Comparison of ENCODE assay signal across 12 mouse cellular contexts in the genomic region with DNA sequence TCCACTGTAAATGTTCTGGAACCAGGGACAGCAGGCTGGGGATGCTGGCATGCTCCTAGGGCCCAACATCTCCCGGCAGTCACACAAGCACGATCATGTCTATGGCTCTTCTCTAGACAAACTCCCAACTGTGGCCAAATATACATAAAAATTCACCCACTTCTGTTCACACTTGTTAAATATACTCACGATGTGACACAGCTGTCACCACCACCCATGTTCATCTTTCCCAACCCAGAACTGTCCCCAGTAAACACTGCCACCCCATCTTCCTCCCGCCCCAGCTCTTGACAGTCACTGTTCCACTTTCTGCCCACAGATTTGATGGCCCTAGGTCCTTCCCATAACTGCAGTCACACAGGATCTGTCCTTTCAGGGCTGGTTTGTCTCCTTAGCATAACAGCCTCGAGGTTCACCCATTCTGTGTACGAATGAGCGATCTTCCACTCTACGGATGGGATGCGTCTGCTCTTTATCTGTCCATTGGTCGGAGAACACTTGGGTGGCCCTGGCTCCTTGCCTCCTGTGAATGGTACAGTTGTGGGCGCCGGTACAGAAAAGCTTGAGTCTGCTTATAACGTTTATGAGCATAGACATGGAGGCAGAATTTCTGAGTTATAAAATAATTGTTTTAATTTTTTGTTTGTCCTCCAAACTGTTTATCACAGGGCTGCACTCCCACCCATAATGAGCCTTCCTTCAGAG. TPM values are rescaled to one million over a fixed set of nuclear protein-coding genes. Genes with fewer than 3 reads are reported as not detected.
DNase-seq lines count a peak whose midpoint lies in the region; ATAC-seq and TF ChIP-seq lines count a peak whose summit lies in the region.
"Had no signal": no experiment of that assay in that cellular context is flagged by ENCODE, and none has a peak within 500 bp of the region (broad histone marks: within the 10 kb centered on the region; RNA-seq: fewer than 3 reads in every experiment).

No protein-coding gene starts in this region.

- no peak for DNase-seq in heart, postnatal 4 days
- no peak for DNase-seq in hindbrain, embryonic 11.5 days (ENCODE audit: low spot score)
- no peak for DNase-seq in layer of hippocampus, adult 2 months (ENCODE audit: low spot score in 2 of 2)
- DNase-seq in lung, adult 2 months: no peak
- DNase-seq in adrenal gland, postnatal 14 days: no peak
- DNase-seq: gastrocnemius, postnatal 14 days; heart, postnatal 14 days; thymus, adult 18-20 months had no signal

- TF ChIP-seq POLR2A in lung, adult 2 months (IDR thresholded peaks at IDR 0.05; ENCODE audit: borderline replicate concordance, extremely low read depth, low read depth, low read length): no peak

- TF ChIP-seq CTCF in layer of hippocampus, adult 2 months (conservative IDR thresholded peaks at IDR 0.05): no peak
- no peak for TF ChIP-seq CTCF in lung, adult 2 months (IDR thresholded peaks at IDR 0.05; ENCODE audit: insufficient read depth, low read length)

- no peak overlapping the region for H3K27ac ChIP-seq in heart, embryonic 14.5 days (replicated peaks in 1 of 2; ENCODE audit: control insufficient read depth in 1 of 2, insufficient read depth in 1 of 2, low read depth in 2 of 2, low read length in 2 of 2)
- H3K27ac ChIP-seq in embryonic facial prominence, embryonic 13.5 days: no peak overlapping the region
- peak overlapping the region; percentile 70 for H3K27ac ChIP-seq in hindbrain, embryonic 11.5 days (ENCODE audit: low read depth, low read length)
- peak overlapping the region; percentile 99 for H3K27ac ChIP-seq in midbrain, embryonic 12.5 days (replicated peaks)
- H3K27ac ChIP-seq in layer of hippocampus, adult 2 months: no peak overlapping the region
- H3K27ac ChIP-seq: kidney, postnatal 0 days had no signal

- peak overlapping the region; percentile 44; the same call in 1 of the 2 replicates for H3K4me2 ChIP-seq in heart, embryonic 14.5 days (ENCODE audit: low read length)
- peak overlapping the region; percentile 55 for H3K4me2 ChIP-seq in embryonic facial prominence, embryonic 13.5 days
- H3K4me2 ChIP-seq in hindbrain, embryonic 11.5 days (replicated peaks; ENCODE audit: low read depth, low read length): peak overlapping the region; percentile 44
- H3K4me2 ChIP-seq in midbrain, embryonic 12.5 days (replicated peaks): peak overlapping the region; percentile 66

- H3K9ac ChIP-seq in heart, embryonic 14.5 days (ENCODE audit: low read length): no peak overlapping the region
- no peak overlapping the region; the same call in 1 of the 2 replicates for H3K9ac ChIP-seq in embryonic facial prominence, embryonic 13.5 days
- peak overlapping the region; percentile 37; the same call in 1 of the 2 replicates for H3K9ac ChIP-seq in hindbrain, embryonic 11.5 days (ENCODE audit: low read depth, low read length)
- no peak overlapping the region; the same call in 1 of the 2 replicates for H3K9ac ChIP-seq in midbrain, embryonic 12.5 days (replicated peaks)

- H3K27me3 ChIP-seq in heart, embryonic 14.5 days (ENCODE audit: control insufficient read depth, insufficient read depth, low read length): peaks cover 94% of the 10 kb centered on the region
- peaks cover 97% of the 10 kb centered on the region for H3K27me3 ChIP-seq in embryonic facial prominence, embryonic 13.5 days
- peaks cover 17% of the 10 kb centered on the region for H3K27me3 ChIP-seq in hindbrain, embryonic 11.5 days (ENCODE audit: control insufficient read depth, insufficient read depth, low read length)
- peaks cover 67% of the 10 kb centered on the region for H3K27me3 ChIP-seq in midbrain, embryonic 12.5 days

- H3K9me3 ChIP-seq in heart, embryonic 14.5 days (ENCODE audit: control insufficient read depth, low read length): no peaks in the 10 kb centered on the region
- H3K9me3 ChIP-seq in embryonic facial prominence, embryonic 13.5 days: no peaks in the 10 kb centered on the region
- no peaks in the 10 kb centered on the region for H3K9me3 ChIP-seq in hindbrain, embryonic 11.5 days (ENCODE audit: control insufficient read depth, low read length)
- H3K9me3 ChIP-seq in midbrain, embryonic 12.5 days: no peaks in the 10 kb centered on the region

- no peak for ATAC-seq in heart, embryonic 14.5 days (ENCODE audit: insufficient number of reproducible peaks, insufficient read depth, low FRiP score, low read depth)
- ATAC-seq in embryonic facial prominence, embryonic 13.5 days (ENCODE audit: insufficient number of reproducible peaks, insufficient read depth, low FRiP score, low TSS enrichment, low read depth): no peak
- ATAC-seq in hindbrain, embryonic 11.5 days (ENCODE audit: low FRiP score): no peak
- ATAC-seq in midbrain, embryonic 12.5 days (ENCODE audit: low FRiP score, low read depth): no peak

- H3K4me3 ChIP-seq in heart, embryonic 14.5 days (ENCODE audit: control insufficient read depth in 1 of 2, insufficient read depth in 1 of 2, low read depth in 1 of 2, low read length in 2 of 2): no peak overlapping the region
- H3K4me3 ChIP-seq in embryonic facial prominence, embryonic 13.5 days: no peak overlapping the region
- H3K4me3 ChIP-seq in hindbrain, embryonic 11.5 days (ENCODE audit: low read depth, low read length): 0 out of 2 replicates have a peak overlapping the region, but pooled peaks have one; percentile 4
- no peak overlapping the region for H3K4me3 ChIP-seq in midbrain, embryonic 12.5 days
- no peak overlapping the region for H3K4me3 ChIP-seq in layer of hippocampus, adult 2 months
- no peak overlapping the region for H3K4me3 ChIP-seq in lung, adult 2 months (replicated peaks; ENCODE audit: extremely low read depth, low read depth, low read length)

- no peaks in the 10 kb centered on the region for H3K36me3 ChIP-seq in heart, embryonic 14.5 days (ENCODE audit: control insufficient read depth, insufficient read depth, low read length)
- no peaks in the 10 kb centered on the region for H3K36me3 ChIP-seq in embryonic facial prominence, embryonic 13.5 days
- H3K36me3 ChIP-seq in hindbrain, embryonic 11.5 days (ENCODE audit: control insufficient read depth, insufficient read depth, low read length): no peaks in the 10 kb centered on the region
- H3K36me3 ChIP-seq in midbrain, embryonic 12.5 days: peaks cover 9% of the 10 kb centered on the region; the same call in 1 of the 2 replicates

- 46% methylated on average over 13 of the region's 13 CpGs for WGBS in heart, embryonic 14.5 days
- WGBS in embryonic facial prominence, embryonic 13.5 days: 52% methylated on average over 13 of the region's 13 CpGs
- 33% methylated on average over 13 of the region's 13 CpGs for WGBS in hindbrain, embryonic 11.5 days
- WGBS in midbrain, embryonic 12.5 days: 24% methylated on average over 13 of the region's 13 CpGs
- WGBS in lung, adult 2 months: 54% methylated on average over 13 of the region's 13 CpGs

- peaks cover 8 to 24% of the 10 kb centered on the region in 2 experiments for H3K4me1 ChIP-seq in heart, embryonic 14.5 days (ENCODE audit: control insufficient read depth in 2 of 2, insufficient read depth in 2 of 2, low read length in 2 of 2)
- peaks cover 47% of the 10 kb centered on the region for H3K4me1 ChIP-seq in embryonic facial prominence, embryonic 13.5 days
- peaks cover 43% of the 10 kb centered on the region for H3K4me1 ChIP-seq in hindbrain, embryonic 11.5 days (replicated peaks; ENCODE audit: control insufficient read depth, insufficient read depth, low read length)
- peaks cover 79% of the 10 kb centered on the region for H3K4me1 ChIP-seq in midbrain, embryonic 12.5 days
- 0 out of 2 replicates have a peak, but pooled peaks cover 2% of the 10 kb centered on the region for H3K4me1 ChIP-seq in lung, adult 2 months (ENCODE audit: control insufficient read depth, insufficient read depth, low read length)

RNA-seq across cellular contexts. Expression of gene Hes5, which starts 3.3 kb away (rescaled TPM):
- polyA plus RNA-seq in heart, embryonic 14.5 days (2014; fragmentation: Nextera tagmentation; extraction: Ambion mirVana): 0.24 and 0.47 TPM in 2 replicates
- total RNA-seq in heart, postnatal 4 days (2021): not detected
- 4.2 and 6.0 TPM in 2 replicates for polyA plus RNA-seq in embryonic facial prominence, embryonic 13.5 days (2015; fragmentation: Nextera tagmentation; extraction: Ambion mirVana)
- 159 and 269 TPM in 2 replicates for polyA plus RNA-seq in hindbrain, embryonic 11.5 days (2014; fragmentation: Nextera tagmentation; extraction: Ambion mirVana)
- polyA plus RNA-seq in midbrain, embryonic 12.5 days (2016; fragmentation: Nextera tagmentation; extraction: Ambion mirVana): 800 and 870 TPM in 2 replicates
- total RNA-seq in layer of hippocampus, adult 2 months (2021): 10 to 100 TPM; 24.7 to 30.7 TPM
- 0.09 TPM in 1 of 2 replicates, not detected in the other for polyA plus RNA-seq in lung, adult 2 months (2012; rRNA removed)
- not detected in 2 replicates for total RNA-seq in adrenal gland, postnatal 14 days (2021)
- total RNA-seq: heart, postnatal 14 days had no signal

RNA-seq across cellular contexts. Expression of gene Pank4, which starts 6.5 kb away (rescaled TPM):
- 41.4 and 42.1 TPM in 2 replicates for polyA plus RNA-seq in heart, embryonic 14.5 days (2014; fragmentation: Nextera tagmentation; extraction: Ambion mirVana)
- total RNA-seq in heart, postnatal 4 days (2021): 10 to 100 TPM; 34.9 to 37.5 TPM
- 48.3 and 54.1 TPM in 2 replicates for polyA plus RNA-seq in embryonic facial prominence, embryonic 13.5 days (2015; fragmentation: Nextera tagmentation; extraction: Ambion mirVana)
- polyA plus RNA-seq in hindbrain, embryonic 11.5 days (2014; fragmentation: Nextera tagmentation; extraction: Ambion mirVana): 31.5 and 37.4 TPM in 2 replicates
- polyA plus RNA-seq in midbrain, embryonic 12.5 days (2016; fragmentation: Nextera tagmentation; extraction: Ambion mirVana): 48.5 and 50.2 TPM in 2 replicates
- total RNA-seq in layer of hippocampus, adult 2 months (2021): 10 to 100 TPM; 41.8 to 43.0 TPM
- 35.0 and 49.1 TPM in 2 replicates for polyA plus RNA-seq in lung, adult 2 months (2012; rRNA removed)
- 27.9 and 30.2 TPM in 2 replicates for total RNA-seq in adrenal gland, postnatal 14 days (2021)

RNA-seq across cellular contexts. Expression of gene Tnfrsf14, which starts 29.1 kb away (rescaled TPM):
- 0.46 and 1.2 TPM in 2 replicates for polyA plus RNA-seq in heart, embryonic 14.5 days (2014; fragmentation: Nextera tagmentation; extraction: Ambion mirVana)
- total RNA-seq in heart, postnatal 4 days (2021): 1 to 10 TPM; 2.7 to 3.7 TPM
- 1.6 and 1.8 TPM in 2 replicates for polyA plus RNA-seq in embryonic facial prominence, embryonic 13.5 days (2015; fragmentation: Nextera tagmentation; extraction: Ambion mirVana)
- polyA plus RNA-seq in hindbrain, embryonic 11.5 days (2014; fragmentation: Nextera tagmentation; extraction: Ambion mirVana): 1.0 and 1.1 TPM in 2 replicates
- polyA plus RNA-seq in midbrain, embryonic 12.5 days (2016; fragmentation: Nextera tagmentation; extraction: Ambion mirVana): 0.78 and 1.0 TPM in 2 replicates
- total RNA-seq in layer of hippocampus, adult 2 months (2021): 1 to 10 TPM in 1 of 2 experiments, under 1 TPM in 1; 0.84 to 1.3 TPM
- 51.1 and 56.8 TPM in 2 replicates for polyA plus RNA-seq in lung, adult 2 months (2012; rRNA removed)
- total RNA-seq in adrenal gland, postnatal 14 days (2021): 8.3 and 10.6 TPM in 2 replicates

RNA-seq across cellular contexts. Expression of gene Fam213b, which starts 58.5 kb away (rescaled TPM):
- 52.1 and 56.8 TPM in 2 replicates for polyA plus RNA-seq in heart, embryonic 14.5 days (2014; fragmentation: Nextera tagmentation; extraction: Ambion mirVana)
- 10 to 100 TPM; 37.8 to 39.7 TPM for total RNA-seq in heart, postnatal 4 days (2021)
- polyA plus RNA-seq in embryonic facial prominence, embryonic 13.5 days (2015; fragmentation: Nextera tagmentation; extraction: Ambion mirVana): 48.6 and 53.6 TPM in 2 replicates
- polyA plus RNA-seq in hindbrain, embryonic 11.5 days (2014; fragmentation: Nextera tagmentation; extraction: Ambion mirVana): 39.8 and 41.4 TPM in 2 replicates
- 33.2 and 36.0 TPM in 2 replicates for polyA plus RNA-seq in midbrain, embryonic 12.5 days (2016; fragmentation: Nextera tagmentation; extraction: Ambion mirVana)
- 10 to 100 TPM; 48.1 to 48.9 TPM for total RNA-seq in layer of hippocampus, adult 2 months (2021)
- polyA plus RNA-seq in lung, adult 2 months (2012; rRNA removed): 8.9 and 14.8 TPM in 2 replicates
- 51.9 and 52.6 TPM in 2 replicates for total RNA-seq in adrenal gland, postnatal 14 days (2021)

Comparison
In these comparisons a context has a peak if more than half of its experiments do, and no peak if none do; other contexts are left out.
1. H3K27ac ChIP-seq: peak in hindbrain, embryonic 11.5 days (single experiment) and midbrain, embryonic 12.5 days (single experiment); none in heart, embryonic 14.5 days (0 of 2), embryonic facial prominence, embryonic 13.5 days (single experiment) and layer of hippocampus, adult 2 months (single experiment).
2. RNA of gene Hes5, which starts 3.3 kb away (polyA plus RNA-seq): 800 to 870 TPM in midbrain, embryonic 12.5 days and 159 to 269 TPM in hindbrain, embryonic 11.5 days; 4.2 to 6.0 TPM in embryonic facial prominence, embryonic 13.5 days, 0.24 to 0.47 TPM in heart, embryonic 14.5 days and 0.09 TPM in lung, adult 2 months; every median in the first group is over 10 times any median in the second.
3. RNA of gene Tnfrsf14, which starts 29.1 kb away (polyA plus RNA-seq): 51.1 to 56.8 TPM in lung, adult 2 months; 1.6 to 1.8 TPM in embryonic facial prominence, embryonic 13.5 days, 1.0 to 1.1 TPM in hindbrain, embryonic 11.5 days, 0.78 to 1.0 TPM in midbrain, embryonic 12.5 days and 0.46 to 1.2 TPM in heart, embryonic 14.5 days; every median in the first group is over 10 times any median in the second.
4. Peak in every context shown above with its lines, with median percentiles within 50 percentile points of each other: H3K4me2 ChIP-seq.